Mouse (Mus musculus): ENCODE results near the gene Dcun1d3. TPM values are rescaled to one million over a fixed set of nuclear protein-coding genes. Genes with fewer than 3 reads are reported as not detected.

The Dcun1d3 gene
- polyA plus RNA-seq, 1 experiment from 2014 or later = 15.5 TPM

DNA sequence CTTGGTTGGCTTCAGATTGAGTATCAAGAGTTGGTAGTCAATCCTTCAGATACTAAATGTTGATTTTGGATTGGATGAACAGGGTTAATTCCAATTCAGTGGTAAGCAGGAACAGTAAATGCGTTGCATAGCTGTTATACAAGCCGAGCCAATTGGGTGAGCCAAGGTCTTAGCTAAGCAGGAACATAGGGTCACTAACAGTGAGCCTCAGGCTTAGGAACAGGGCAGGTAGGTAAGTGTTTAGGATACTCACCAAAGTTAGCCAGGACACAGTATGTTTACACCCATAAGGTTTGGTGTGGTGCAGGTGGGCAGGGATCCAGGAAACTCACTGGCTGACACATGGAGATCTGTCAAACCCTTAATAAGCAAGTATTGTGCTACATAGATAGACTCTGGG, 48.7 kb downstream of the Dcun1d3 start:
- Histone ChIP-seq H3K9ac (no peak overlapping the region), H3K27me3 (replicated peaks) (no peaks in the 10 kb centered on the region), H3K4me1 (no peaks in the 10 kb centered on the region), H3K9me3 (no peaks in the 10 kb centered on the region), H3K36me3 (peaks cover 7% of the 10 kb centered on the region; the same call in 1 of the 2 replicates), H3K4me2 (replicated peaks) (no peak overlapping the region), H3K27ac (no peak overlapping the region), H3K4me3 (no peak overlapping the region)
- WGBS = 96% methylated on average over 2 of the region's 2 CpGs
- no peak for ATAC-seq (ENCODE audit: low FRiP score, low read depth)

DNA sequence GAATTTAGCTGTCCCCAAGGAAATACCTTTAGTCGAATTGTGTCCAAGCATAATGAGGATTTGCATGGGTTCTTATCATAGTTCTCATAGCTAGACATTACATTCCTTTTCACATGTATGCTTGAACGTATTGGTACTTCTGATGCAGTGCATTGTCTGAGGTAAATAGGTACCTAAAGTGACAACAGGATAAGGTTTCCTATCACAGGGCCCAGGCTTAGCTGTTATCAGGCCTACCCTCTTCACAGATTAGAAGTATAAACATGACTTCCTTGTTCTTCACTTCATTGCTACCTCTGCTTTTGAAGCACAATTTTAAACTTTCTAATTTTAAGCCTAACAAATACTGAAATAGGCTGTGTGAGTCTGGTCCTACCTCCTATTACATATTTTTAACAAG, 50.6 kb downstream of the Dcun1d3 start:
- Histone ChIP-seq H3K9ac (no peak overlapping the region), H3K36me3 (peaks cover 10% of the 10 kb centered on the region; the same call in 1 of the 2 replicates), H3K4me2 (replicated peaks) (no peak overlapping the region), H3K4me3 (no peak overlapping the region), H3K4me1 (no peaks in the 10 kb centered on the region), H3K27ac (no peak overlapping the region), H3K9me3 (no peaks in the 10 kb centered on the region), H3K27me3 (replicated peaks) (no peaks in the 10 kb centered on the region)
- WGBS = 94% methylated on average over 2 of the region's 2 CpGs
- ATAC-seq (ENCODE audit: low FRiP score, low read depth) = no peak

DNA sequence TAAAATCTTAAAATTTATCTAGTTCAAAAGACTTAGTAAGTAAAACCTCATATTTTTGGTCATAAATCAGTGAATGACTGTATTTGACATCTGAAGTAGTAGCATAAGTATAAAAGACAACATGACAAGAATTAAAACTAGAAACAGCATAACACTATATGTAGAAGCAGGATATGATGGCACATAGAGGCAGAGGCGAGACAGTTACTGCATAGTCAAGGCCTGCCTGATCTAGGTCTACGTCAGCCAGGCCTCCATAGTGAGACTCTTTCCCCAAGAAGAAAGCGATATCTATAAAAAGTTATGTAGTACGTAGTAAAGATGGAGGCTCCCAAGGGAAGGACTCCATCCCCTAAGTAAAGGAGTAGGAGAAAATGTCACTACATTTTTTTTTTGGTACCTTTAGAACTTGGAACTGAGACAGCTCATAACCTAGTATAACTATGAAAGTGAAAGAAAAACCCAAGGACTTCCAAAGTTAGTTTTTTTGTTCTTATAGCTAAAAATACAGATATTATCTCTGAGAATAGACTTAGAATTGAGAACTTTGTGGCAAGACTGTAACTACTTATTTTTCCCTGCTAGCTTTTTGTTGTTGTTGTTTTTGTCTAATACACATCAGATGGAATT, 54.2 kb downstream of the Dcun1d3 start:
- no peak overlapping the region for H3K9ac ChIP-seq
- no peak for ATAC-seq (ENCODE audit: low FRiP score, low read depth)
- H3K9me3 ChIP-seq = no peaks in the 10 kb centered on the region
- H3K27ac ChIP-seq = no peak overlapping the region
- H3K4me2 ChIP-seq (replicated peaks) = no peak overlapping the region
- H3K4me1 ChIP-seq = no peaks in the 10 kb centered on the region
- H3K4me3 ChIP-seq = no peak overlapping the region
- WGBS = 97% methylated on average over 4 of the region's 4 CpGs
- no peaks in the 10 kb centered on the region for H3K27me3 ChIP-seq (replicated peaks)
- peaks cover 7% of the 10 kb centered on the region; the same call in 1 of the 2 replicates for H3K36me3 ChIP-seq

DNA sequence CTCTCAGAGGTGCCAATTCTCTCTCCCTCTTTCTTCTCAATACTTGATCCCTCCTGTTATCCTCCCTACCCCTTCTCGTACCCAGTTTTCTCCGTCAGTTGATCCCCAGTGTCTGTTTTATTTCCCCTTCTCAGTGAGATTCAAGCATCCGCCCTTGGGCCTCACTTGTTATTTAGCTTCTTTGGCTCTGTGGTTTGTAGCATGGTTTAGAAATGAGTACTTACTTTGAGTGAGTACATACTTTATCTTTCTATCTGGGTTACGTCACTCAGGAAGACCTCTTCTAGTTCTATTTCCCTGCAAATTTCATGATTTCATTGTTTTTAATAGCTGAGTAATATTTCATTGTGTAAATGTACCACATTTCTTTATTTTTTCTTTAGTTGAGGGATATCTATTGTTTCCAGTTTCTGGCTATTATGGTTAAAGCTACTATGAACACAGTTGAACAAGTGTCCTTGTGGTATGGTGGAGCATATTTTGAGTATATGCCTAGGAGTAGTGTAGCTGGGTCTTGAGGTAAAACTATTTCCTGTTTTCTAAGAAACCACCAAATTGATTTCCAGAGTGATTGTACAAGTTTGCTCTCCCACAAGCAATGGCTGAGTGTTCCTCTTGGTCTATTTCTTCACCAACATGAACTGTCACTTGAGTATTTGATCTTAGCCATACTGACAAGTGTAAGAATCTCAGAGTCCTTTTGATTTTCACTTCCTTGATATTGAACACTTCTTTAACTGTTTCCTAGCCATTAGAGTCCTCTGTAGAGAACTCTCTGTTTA, 59.9 kb downstream of the Dcun1d3 start:
- no peak overlapping the region for H3K9ac ChIP-seq
- ATAC-seq (ENCODE audit: low FRiP score, low read depth) = no peak

DNA sequence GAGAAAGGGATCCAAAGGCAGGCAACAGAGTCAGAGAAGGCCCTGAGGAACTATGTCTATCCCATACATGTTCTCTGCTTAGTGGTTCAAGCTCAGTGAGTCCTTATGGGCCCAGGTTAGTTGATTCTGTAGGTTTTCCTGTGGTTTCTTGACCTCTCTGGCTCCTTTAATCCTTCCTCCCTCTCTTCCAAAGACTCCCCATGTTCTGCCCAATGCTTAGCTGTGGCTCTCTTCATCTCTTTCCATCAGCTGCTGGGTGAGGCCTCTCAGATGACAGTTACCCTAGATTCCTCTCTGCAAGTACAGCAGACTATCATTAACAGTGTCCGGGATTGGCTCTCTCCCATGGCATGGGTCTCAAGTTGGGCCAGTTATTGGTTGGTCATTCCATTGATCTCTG, 60.7 kb downstream of the Dcun1d3 start:
- no peak overlapping the region for H3K4me3 ChIP-seq
- no peak for ATAC-seq (ENCODE audit: low FRiP score, low read depth)
- no peak overlapping the region for H3K4me2 ChIP-seq (replicated peaks)
- H3K36me3 ChIP-seq = 0 out of 2 replicates have a peak, but pooled peaks cover 4% of the 10 kb centered on the region
- WGBS = 97% methylated on average over 1 of the region's 1 CpGs
- H3K27me3 ChIP-seq (replicated peaks) = no peaks in the 10 kb centered on the region
- no peak overlapping the region for H3K9ac ChIP-seq
- H3K27ac ChIP-seq = no peak overlapping the region
- H3K4me1 ChIP-seq = no peaks in the 10 kb centered on the region
- H3K9me3 ChIP-seq = no peaks in the 10 kb centered on the region

More for the DNA sequence above, 59.9 kb downstream of the Dcun1d3 start:
- Histone ChIP-seq H3K9me3 (no peaks in the 10 kb centered on the region), H3K27ac (no peak overlapping the region), H3K4me1 (no peaks in the 10 kb centered on the region), H3K36me3 (peaks cover 5% of the 10 kb centered on the region; the same call in 1 of the 2 replicates), H3K27me3 (replicated peaks) (no peaks in the 10 kb centered on the region), H3K4me2 (replicated peaks) (no peak overlapping the region), H3K4me3 (no peak overlapping the region)
- WGBS = 93% methylated on average over 4 of the region's 4 CpGs

DNA sequence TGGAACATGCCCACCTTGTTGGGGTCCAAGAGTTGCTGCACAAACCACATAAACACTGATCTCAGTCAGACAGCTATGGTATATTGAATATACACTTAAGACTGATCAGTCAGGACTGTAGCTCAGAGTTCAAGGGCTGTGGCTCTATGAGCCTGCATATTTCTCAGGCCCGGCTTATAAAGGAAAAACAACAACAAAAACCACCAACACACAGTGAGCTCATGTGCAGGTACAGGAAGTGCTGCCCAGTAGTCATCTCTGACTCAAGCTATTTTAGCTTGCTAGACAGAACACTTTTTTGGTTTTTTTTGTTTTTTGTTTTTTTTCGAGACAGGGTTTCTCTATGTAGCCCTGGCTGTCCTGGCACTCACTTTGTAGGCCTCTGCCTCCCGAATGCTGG, 87.4 kb downstream of the Dcun1d3 start:
- Histone ChIP-seq H3K9ac (no peak overlapping the region), H3K36me3 (peaks cover 25% of the 10 kb centered on the region; the same call in 1 of the 2 replicates), H3K4me3 (no peak overlapping the region), H3K27ac (no peak overlapping the region), H3K4me2 (replicated peaks) (no peak overlapping the region), H3K9me3 (no peaks in the 10 kb centered on the region), H3K4me1 (no peaks in the 10 kb centered on the region), H3K27me3 (replicated peaks) (no peaks in the 10 kb centered on the region)
- WGBS = 95% methylated on average over 3 of the region's 3 CpGs
- ATAC-seq (ENCODE audit: low FRiP score, low read depth) = no peak

DNA sequence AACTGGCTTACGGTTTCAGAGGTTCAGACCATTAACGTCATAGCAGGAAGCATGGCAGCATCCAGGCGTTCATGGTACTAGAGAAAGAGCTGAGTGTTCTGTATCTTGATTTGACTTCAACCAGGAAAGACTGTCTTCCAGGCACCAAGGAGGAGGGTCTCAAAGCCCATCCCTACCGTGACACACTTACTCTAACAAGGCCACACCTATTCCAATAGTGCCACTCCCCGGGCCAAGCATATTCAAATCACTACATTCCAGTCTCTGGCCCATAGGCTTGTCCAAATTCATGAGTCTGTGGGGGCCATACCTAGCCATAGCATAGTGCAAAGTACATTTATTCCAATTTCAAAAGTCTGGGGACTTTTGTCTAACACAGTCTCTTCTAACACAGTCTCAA, 88.7 kb downstream of the Dcun1d3 start:
- ATAC-seq (ENCODE audit: low FRiP score, low read depth) = no peak
- no peak overlapping the region for H3K27ac ChIP-seq
- no peaks in the 10 kb centered on the region for H3K4me1 ChIP-seq
- no peak overlapping the region for H3K4me3 ChIP-seq
- no peaks in the 10 kb centered on the region for H3K27me3 ChIP-seq (replicated peaks)
- H3K36me3 ChIP-seq = peaks cover 25% of the 10 kb centered on the region; the same call in 1 of the 2 replicates
- no peak overlapping the region for H3K4me2 ChIP-seq (replicated peaks)
- H3K9me3 ChIP-seq = no peaks in the 10 kb centered on the region
- WGBS = 93% methylated on average over 5 of the region's 5 CpGs
- H3K9ac ChIP-seq = no peak overlapping the region

Other genes with a start within 250 kb of the Dcun1d3 start
- gene Acsm4, start 206.3 kb downstream of the Dcun1d3 start, polyA plus RNA-seq (2016; fragmentation: Nextera tagmentation; extraction: Ambion mirVana) = not detected in 2 replicates
- gene Thumpd1, start 175.5 kb downstream of the Dcun1d3 start, polyA plus RNA-seq (2016; fragmentation: Nextera tagmentation; extraction: Ambion mirVana) = 81.3 and 86.5 TPM in 2 replicates
- gene Acsm3, start 135.4 kb downstream of the Dcun1d3 start, polyA plus RNA-seq (2016; fragmentation: Nextera tagmentation; extraction: Ambion mirVana) = 0.09 and 0.16 TPM in 2 replicates
- gene Rexo5, start 102.3 kb downstream of the Dcun1d3 start, polyA plus RNA-seq (2016; fragmentation: Nextera tagmentation; extraction: Ambion mirVana) = 16.0 TPM in 2 replicates
- 26.2 and 27.9 TPM in 2 replicates for gene Eri2, start 102.2 kb downstream of the Dcun1d3 start, polyA plus RNA-seq (2016; fragmentation: Nextera tagmentation; extraction: Ambion mirVana)
- 12.6 and 14.9 TPM in 2 replicates for gene Lyrm1, start 437 bp downstream of the Dcun1d3 start, polyA plus RNA-seq (2016; fragmentation: Nextera tagmentation; extraction: Ambion mirVana)
- gene Dnah3, start 199.0 kb upstream of the Dcun1d3 start, polyA plus RNA-seq (2016; fragmentation: Nextera tagmentation; extraction: Ambion mirVana) = 0.05 TPM in 1 of 2 replicates, not detected in the other
- 19.1 and 20.3 TPM in 2 replicates for gene Tmem159, start 206.1 kb upstream of the Dcun1d3 start, polyA plus RNA-seq (2016; fragmentation: Nextera tagmentation; extraction: Ambion mirVana)
- not detected in 2 replicates for gene Zp2, start 249.0 kb upstream of the Dcun1d3 start, polyA plus RNA-seq (2016; fragmentation: Nextera tagmentation; extraction: Ambion mirVana)